Mouse (Mus musculus) stomach, postnatal 0 days (tissue): ENCODE data around the gene Creb3l2.

Experiments
- CTCF ChIP-seq: IDR thresholded peaks from 2 replicates; pipeline ENCODE4 v1.5.1; 2016; ENCODE audit warnings: antibody characterized with exemption, low read depth, mild to moderate bottlenecking, moderate library complexity
- EP300 ChIP-seq: optimal IDR thresholded peaks from 2 replicates; pipeline ENCODE3; 2016; ENCODE audit warnings: antibody characterized with exemption

DNA sequence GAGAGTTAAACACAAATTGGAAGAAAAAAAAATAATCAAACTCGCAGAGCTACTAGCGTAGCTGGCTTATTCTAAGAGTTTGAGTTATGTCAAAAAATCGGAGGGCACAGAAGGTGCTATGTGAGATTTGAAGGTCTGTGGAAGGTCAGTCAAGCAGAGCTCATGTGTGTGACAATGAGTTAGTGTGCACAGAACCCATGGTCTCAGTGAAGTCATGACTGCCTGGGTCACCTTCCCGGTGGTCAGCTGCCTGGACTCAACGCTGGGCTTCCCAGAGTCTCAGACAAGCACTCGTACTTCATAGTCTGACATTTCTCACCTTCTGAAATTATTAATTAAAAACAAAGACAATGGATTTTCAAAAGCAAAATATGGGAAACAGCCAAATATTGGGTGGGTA is 26.4 kb downstream of the Creb3l2 start:
- no peak for TF ChIP-seq CTCF
- TF ChIP-seq EP300 = no peak
